Mouse (Mus musculus) intestine, embryonic 16.5 days (tissue): ENCODE data around the gene Isg20. TPM values are rescaled to one million over a fixed set of nuclear protein-coding genes. Genes with fewer than 3 reads are reported as not detected.

Experiments used
- ATAC-seq: fragments of 200-750 bp; cut with Nextera tagmentation; 2 replicates; pipeline ENCODE4 v1.8.0; 2017; ENCODE audit warnings: moderate TSS enrichment, moderate library complexity
- H3K27ac ChIP-seq: fragments of 300-500 bp; sonication (generic); 2 replicates; pipeline ENCODE4 v1.5.1; 2014; ENCODE audit warnings: mild to moderate bottlenecking, low read length
- H3K27me3 ChIP-seq: fragments of 300-500 bp; sonication (generic); replicated peaks from 2 replicates; pipeline ENCODE4 v1.6.1; 2014; ENCODE audit warnings: low read length, control low read depth, mixed read lengths; ENCODE audit not compliant: control insufficient read depth, insufficient read depth
- H3K36me3 ChIP-seq: fragments of 300-500 bp; sonication (generic); 2 replicates; pipeline ENCODE4 v1.6.1; 2014; ENCODE audit warnings: low read length, control low read depth; ENCODE audit not compliant: control insufficient read depth, insufficient read depth
- H3K4me1 ChIP-seq: fragments of 300-500 bp; sonication (generic); 2 replicates; pipeline ENCODE4 v1.6.1; 2014; ENCODE audit warnings: low read length, control low read depth, mixed read lengths; ENCODE audit not compliant: control insufficient read depth, insufficient read depth
- H3K4me2 ChIP-seq: fragments of 300-500 bp; sonication (generic); 2 replicates; pipeline ENCODE4 v1.6.1; 2014; ENCODE audit warnings: low read depth, low read length, control low read depth
- H3K4me3 ChIP-seq: fragments of 300-500 bp; sonication (generic); 2 replicates; pipeline ENCODE4 v1.5.1; 2014; ENCODE audit warnings: mild to moderate bottlenecking, low read length
- H3K9ac ChIP-seq: fragments of 300-500 bp; sonication (generic); 2 replicates; pipeline ENCODE4 v1.6.1; 2014; ENCODE audit warnings: low read depth, low read length
- H3K9me3 ChIP-seq: fragments of 300-500 bp; sonication (generic); 2 replicates; pipeline ENCODE4 v1.6.1; 2016; ENCODE audit warnings: low read length, control low read depth; ENCODE audit not compliant: control insufficient read depth
- WGBS: fragments of 180-500 bp; shearing (Covaris S2); extraction: QIAGEN DNeasy Blood & Tissue Kit; methylation state at CpG from one replicate; pipeline ENCODE4 v1.1.7; 2014; 5-methylcytosine and 5-hydroxymethylcytosine counted together
- polyA plus RNA-seq: library from polyadenylated mRNA; unstranded; fragments of >200 nt; fragmentation: Nextera tagmentation; extraction: Ambion mirVana; gene quantifications from 2 replicates; pipeline ENCODE4 v1.2.1, GENCODE M21; 2015

Gene Isg20
- polyA plus RNA-seq, 1 experiment from 2014 or later, result 6.8 TPM

DNA sequence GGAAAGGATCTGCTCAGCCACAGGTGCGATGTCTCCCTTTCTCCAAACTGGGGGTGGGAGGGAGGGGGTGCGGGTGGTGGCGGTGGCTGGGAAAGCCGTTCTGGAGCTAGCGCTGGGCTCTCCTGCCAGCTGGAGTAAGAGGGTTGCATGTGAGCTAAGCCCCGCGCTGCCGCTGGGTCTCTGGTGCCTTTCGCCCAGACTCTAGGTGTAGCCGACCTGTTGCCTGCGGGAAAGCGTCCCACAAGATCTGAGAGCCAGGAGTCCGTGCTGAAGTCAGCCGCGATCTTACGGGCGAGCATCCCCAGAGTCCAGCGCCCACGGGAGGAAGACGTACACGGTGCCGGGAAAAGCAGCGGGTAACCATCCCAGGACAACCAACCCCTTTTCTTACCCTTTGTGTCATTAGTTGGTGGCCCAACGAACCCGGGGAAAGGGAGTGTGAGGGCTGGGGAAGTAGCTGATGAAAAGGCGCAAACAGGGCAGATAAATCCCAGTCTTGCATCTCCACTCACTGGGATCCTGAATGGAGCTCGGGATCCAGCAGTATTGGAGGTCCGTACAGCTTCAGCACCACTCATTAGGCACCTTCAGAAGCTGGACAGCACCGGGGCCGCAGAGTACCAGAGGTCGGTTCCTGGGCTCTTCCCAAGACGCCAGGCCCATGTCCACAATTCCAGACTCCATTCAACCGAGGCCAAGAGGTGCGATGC lies 30.1 kb upstream of the Isg20 start:
- ATAC-seq, result no peak
- Histone ChIP-seq H3K9ac (peak overlapping the region; percentile 33; the same call in 1 of the 2 replicates), H3K4me2 (peak overlapping the region; percentile 45; the same call in 1 of the 2 replicates), H3K27me3 (peaks cover 33% of the 10 kb centered on the region), H3K36me3 (no peaks in the 10 kb centered on the region), H3K9me3 (no peaks in the 10 kb centered on the region), H3K27ac (no peak overlapping the region), H3K4me1 (peaks cover 9% of the 10 kb centered on the region), H3K4me3 (peak overlapping the region; percentile 24; the same call in 1 of the 2 replicates)
- 3% methylated on average over 34 of the region's 34 CpGs for WGBS

DNA sequence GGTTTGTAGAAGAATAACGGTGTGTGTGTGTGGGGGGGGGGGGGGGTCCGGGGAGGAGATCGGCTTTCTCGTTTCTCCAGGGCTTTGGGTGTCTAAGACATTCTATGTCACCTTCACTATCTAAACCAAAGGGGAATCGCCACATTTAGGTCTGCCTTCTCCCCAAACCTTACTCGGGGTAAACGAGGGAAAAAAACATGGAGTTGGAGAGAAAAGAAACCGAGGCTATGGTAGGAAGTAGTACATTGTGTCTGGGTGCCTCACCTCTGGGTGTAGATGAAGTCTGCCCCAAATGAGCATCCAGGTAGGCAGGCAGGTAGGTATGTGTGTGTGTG lies 29.5 kb upstream of the Isg20 start:
- peaks cover 9% of the 10 kb centered on the region for H3K4me1 ChIP-seq
- no peak overlapping the region for H3K27ac ChIP-seq
- no peak overlapping the region for H3K4me2 ChIP-seq
- H3K9ac ChIP-seq, result no peak overlapping the region
- no peaks in the 10 kb centered on the region for H3K36me3 ChIP-seq
- H3K27me3 ChIP-seq, result peaks cover 33% of the 10 kb centered on the region
- peak overlapping the region; percentile 24; the same call in 1 of the 2 replicates for H3K4me3 ChIP-seq
- no peak for ATAC-seq
- 12% methylated on average over 8 of the region's 8 CpGs for WGBS
- no peaks in the 10 kb centered on the region for H3K9me3 ChIP-seq

DNA sequence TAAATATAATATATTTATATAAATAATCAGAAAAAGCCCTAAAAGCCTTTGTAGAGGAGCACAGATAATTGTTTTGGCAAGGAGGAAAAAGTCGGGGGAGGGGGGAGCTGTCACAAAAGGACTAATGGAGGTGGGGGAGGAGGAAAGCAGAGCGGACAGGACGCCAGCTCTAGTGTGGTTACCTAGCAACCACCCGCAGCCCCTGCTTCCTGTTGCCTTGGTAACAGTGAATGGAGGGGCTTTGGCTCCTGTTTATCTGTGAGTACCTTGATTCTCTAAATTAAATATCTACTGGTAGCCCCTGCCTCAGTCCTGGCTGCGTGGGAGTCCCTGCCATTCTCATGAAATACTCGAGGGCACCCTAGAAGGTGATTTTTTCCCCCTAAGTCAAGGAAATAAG lies 29.1 kb upstream of the Isg20 start:
- Histone ChIP-seq H3K4me3 (no peak overlapping the region), H3K9ac (no peak overlapping the region), H3K27me3 (peaks cover 33% of the 10 kb centered on the region), H3K9me3 (no peaks in the 10 kb centered on the region), H3K4me1 (peaks cover 9% of the 10 kb centered on the region), H3K27ac (no peak overlapping the region), H3K4me2 (no peak overlapping the region), H3K36me3 (no peaks in the 10 kb centered on the region)
- 10% methylated on average over 6 of the region's 6 CpGs for WGBS
- ATAC-seq, result no peak

DNA sequence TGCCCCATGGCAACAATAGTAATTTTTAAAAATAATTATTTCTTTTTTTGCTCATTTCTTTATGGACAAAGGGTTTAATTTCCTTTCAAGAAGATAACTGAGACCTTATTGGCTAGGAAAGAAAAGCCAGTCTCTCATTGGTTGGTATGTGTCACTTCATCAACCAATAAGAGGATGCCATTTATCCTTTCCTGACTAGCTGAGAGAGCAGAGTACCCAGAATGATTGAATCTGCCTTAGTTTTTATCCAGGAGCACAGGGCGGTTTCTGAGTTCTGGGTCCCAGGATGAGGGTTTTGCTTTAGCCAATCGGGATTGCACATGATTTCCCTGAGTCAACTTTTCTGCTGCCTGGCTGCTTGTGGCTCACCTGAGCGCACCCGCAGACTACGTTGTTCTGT lies 27.8 kb upstream of the Isg20 start:
- H3K9me3 ChIP-seq, result no peaks in the 10 kb centered on the region
- no peaks in the 10 kb centered on the region for H3K36me3 ChIP-seq
- peaks cover 33% of the 10 kb centered on the region for H3K27me3 ChIP-seq
- H3K4me2 ChIP-seq, result no peak overlapping the region
- H3K9ac ChIP-seq, result no peak overlapping the region
- 76% methylated on average over 5 of the region's 5 CpGs for WGBS
- no peak overlapping the region for H3K27ac ChIP-seq
- peaks cover 9% of the 10 kb centered on the region for H3K4me1 ChIP-seq
- no peak overlapping the region for H3K4me3 ChIP-seq
- ATAC-seq, result no peak

DNA sequence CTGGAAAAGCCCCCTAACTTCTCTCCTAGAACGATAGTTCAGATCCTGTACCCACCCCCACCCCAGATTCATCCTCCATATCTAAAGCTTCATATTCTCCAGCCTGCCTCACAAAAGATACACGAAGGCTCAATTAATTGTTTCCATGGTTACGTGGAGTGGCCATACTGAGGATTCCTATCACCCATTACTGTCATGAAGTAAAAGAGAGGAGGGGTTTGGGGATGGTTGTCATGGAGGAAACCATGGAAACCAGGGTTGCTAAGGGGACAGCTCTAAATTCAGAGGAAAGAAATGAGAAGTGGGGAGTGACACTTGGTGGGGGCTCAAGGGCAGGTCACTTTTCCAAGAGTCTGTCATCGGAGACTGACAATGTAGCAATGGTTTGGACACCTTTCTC lies 26.7 kb upstream of the Isg20 start:
- peaks cover 33% of the 10 kb centered on the region for H3K27me3 ChIP-seq
- whole genome bisulfite sequencing, result 69% methylated on average over 4 of the region's 4 CpGs
- H3K9me3 ChIP-seq, result no peaks in the 10 kb centered on the region
- no peak for ATAC-seq
- H3K27ac ChIP-seq, result no peak overlapping the region
- peaks cover 9% of the 10 kb centered on the region for H3K4me1 ChIP-seq
- H3K36me3 ChIP-seq, result no peaks in the 10 kb centered on the region
- no peak overlapping the region for H3K9ac ChIP-seq
- H3K4me3 ChIP-seq, result no peak overlapping the region
- no peak overlapping the region for H3K4me2 ChIP-seq

DNA sequence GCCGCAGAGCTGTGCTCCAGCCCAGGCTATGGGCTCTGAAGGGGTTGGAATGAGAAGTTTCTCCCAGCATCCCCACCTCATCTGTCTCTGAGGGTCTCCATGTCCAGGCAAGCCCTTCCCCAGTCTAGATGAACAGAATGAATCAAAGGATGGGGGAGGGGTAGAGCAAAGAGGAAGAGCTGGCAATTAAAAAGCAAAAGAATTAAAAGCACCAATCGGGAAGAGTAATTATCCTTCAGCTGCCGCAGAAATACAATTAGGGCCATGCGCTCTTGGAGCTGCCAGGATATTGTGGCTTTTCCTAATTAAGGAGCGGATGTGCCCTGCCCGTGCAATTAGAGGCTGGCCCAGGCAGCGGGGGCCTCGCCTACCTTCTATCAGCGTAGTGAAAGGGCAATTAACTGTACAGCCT lies 25.8 kb upstream of the Isg20 start:
- Histone ChIP-seq H3K27ac (no peak overlapping the region), H3K27me3 (peaks cover 26% of the 10 kb centered on the region), H3K4me3 (no peak overlapping the region), H3K9me3 (no peaks in the 10 kb centered on the region), H3K4me1 (peaks cover 7% of the 10 kb centered on the region), H3K9ac (no peak overlapping the region), H3K36me3 (no peaks in the 10 kb centered on the region), H3K4me2 (no peak overlapping the region)
- 0 out of 2 replicates have a peak, but pooled peaks have one; percentile 22 for ATAC-seq
- 50% methylated on average over 9 of the region's 9 CpGs for WGBS

DNA sequence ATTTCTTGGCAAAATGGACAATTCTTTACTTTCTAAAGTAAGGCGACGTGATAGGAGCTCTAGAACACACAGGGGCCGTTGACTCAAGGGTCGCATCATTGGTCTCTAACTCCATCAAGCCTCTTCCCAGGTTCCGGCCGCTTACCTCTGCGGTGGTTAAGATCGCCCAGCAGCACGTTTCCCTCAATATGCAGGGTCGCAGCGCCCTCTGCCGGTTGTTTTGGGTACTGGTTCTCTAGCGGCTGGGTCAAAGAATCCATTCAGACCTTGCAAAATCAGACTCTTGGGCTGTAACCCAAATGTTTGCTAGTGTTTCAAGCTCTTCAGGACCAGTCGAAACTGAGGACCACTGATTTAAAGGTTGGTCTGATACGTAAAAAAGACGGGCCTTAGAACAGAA lies 22.6 kb upstream of the Isg20 start:
- Histone ChIP-seq H3K4me3 (no peak overlapping the region), H3K4me1 (peaks cover 3% of the 10 kb centered on the region; the same call in 1 of the 2 replicates), H3K9ac (no peak overlapping the region), H3K4me2 (no peak overlapping the region), H3K27me3 (0 out of 2 replicates have a peak, but pooled peaks cover 2% of the 10 kb centered on the region), H3K27ac (no peak overlapping the region), H3K9me3 (no peaks in the 10 kb centered on the region), H3K36me3 (no peaks in the 10 kb centered on the region)
- 2% methylated on average over 16 of the region's 16 CpGs for WGBS
- no peak for ATAC-seq

DNA sequence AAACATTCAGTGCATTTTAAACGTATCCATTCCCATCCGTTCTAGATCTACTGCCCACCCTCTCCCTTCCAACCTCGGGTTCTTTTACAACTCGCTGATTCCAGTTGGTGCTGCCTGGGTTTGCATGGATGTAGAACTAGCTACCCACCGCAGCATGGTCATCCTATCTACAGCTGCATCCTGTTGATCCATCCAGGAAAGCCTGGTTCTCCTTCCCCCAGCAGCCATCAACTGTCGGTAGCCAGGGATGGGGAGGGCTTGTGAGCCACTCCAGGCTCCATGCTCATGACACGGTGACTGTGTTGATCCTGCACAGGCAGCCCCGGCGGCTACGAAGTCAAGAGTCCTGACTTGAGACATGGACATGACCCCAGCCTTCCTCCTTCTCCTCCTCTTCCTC lies 19.3 kb upstream of the Isg20 start:
- H3K9me3 ChIP-seq, result no peaks in the 10 kb centered on the region

DNA sequence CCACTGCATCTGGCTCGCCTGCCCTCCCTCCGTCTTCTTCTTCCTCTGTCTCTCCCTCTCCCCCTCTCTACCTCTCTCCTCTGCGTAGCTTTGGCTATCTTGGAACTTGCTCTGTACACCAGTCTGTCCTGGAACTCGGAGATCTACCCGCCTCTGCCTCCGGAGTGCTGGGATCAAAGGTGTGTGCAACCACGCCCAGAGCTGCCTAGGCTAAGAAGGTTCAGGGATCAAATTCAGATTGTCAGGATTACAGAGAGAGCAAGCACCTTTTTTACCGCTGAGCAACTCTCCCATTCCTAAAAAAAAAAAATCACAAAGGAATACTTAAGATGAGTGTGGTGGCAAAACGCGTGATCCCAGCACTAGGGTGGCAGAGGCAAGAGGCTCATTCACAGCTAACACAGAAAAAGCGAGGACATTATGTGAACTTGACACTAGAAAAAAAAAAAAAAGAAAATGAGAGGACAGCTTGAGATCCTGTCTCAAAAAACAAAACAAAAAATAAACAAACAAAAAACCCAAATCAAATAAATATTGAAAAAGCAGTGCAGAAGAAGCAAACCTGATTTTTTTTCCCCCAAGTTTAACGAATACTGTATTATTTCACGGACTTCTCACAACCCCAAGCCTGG lies 18.1 kb upstream of the Isg20 start:
- H3K9me3 ChIP-seq, result no peaks in the 10 kb centered on the region
- 0 out of 2 replicates have a peak overlapping the region, but pooled peaks have one; percentile 46 for H3K9ac ChIP-seq
- H3K4me3 ChIP-seq, result peak overlapping the region; percentile 76
- 49% methylated on average over 13 of the region's 13 CpGs for WGBS
- H3K4me2 ChIP-seq, result peak overlapping the region; percentile 59
- H3K27ac ChIP-seq, result no peak overlapping the region
- ATAC-seq, result no peak
- peaks cover 5% of the 10 kb centered on the region; the same call in 1 of the 2 replicates for H3K36me3 ChIP-seq
- H3K27me3 ChIP-seq, result no peaks in the 10 kb centered on the region
- peaks cover 16% of the 10 kb centered on the region for H3K4me1 ChIP-seq

More for the DNA sequence above, 19.3 kb upstream of the Isg20 start:
- Histone ChIP-seq H3K36me3 (peaks cover 5% of the 10 kb centered on the region; the same call in 1 of the 2 replicates), H3K4me2 (no peak overlapping the region), H3K4me3 (no peak overlapping the region), H3K4me1 (peaks cover 16% of the 10 kb centered on the region), H3K9ac (no peak overlapping the region), H3K27me3 (no peaks in the 10 kb centered on the region), H3K27ac (no peak overlapping the region)
- no peak for ATAC-seq
- 86% methylated on average over 10 of the region's 10 CpGs for WGBS
